ENCODE assay signal across 13 mouse cellular contexts in the genomic region with DNA sequence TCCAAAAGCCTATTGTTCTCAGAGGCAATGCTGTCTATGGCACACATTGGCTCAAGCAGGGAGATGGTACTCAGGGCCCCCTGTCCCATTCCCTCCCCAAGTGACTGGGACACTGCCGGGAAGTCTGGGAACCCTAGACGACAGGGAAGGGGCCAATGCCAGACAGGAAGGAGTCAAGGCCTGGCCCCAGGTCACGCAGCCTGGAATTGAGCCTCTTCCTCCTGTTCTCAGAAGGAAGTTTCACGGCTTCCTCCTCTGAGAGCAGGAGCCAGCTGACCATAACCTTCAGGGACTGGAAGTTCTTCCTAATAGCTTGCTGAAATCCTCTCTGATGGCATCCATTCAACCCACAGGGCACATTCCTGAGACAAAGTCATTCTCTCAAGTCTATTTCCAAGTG. TPM values are rescaled to one million over a fixed set of nuclear protein-coding genes. Genes with fewer than 3 reads are reported as not detected.
DNase-seq lines count a peak whose midpoint lies in the region; ATAC-seq and TF ChIP-seq lines count a peak whose summit lies in the region.
"Had no signal": no experiment of that assay in that cellular context is flagged by ENCODE, and none has a peak within 500 bp of the region (broad histone marks: within the 10 kb centered on the region; RNA-seq: fewer than 3 reads in every experiment).

No protein-coding gene starts in this region.

- H3K9me3 ChIP-seq in liver, embryonic 14.5 days (ENCODE audit: control insufficient read depth, low read length): no peaks in the 10 kb centered on the region
- no peaks in the 10 kb centered on the region for H3K9me3 ChIP-seq in stomach, postnatal 0 days (ENCODE audit: control insufficient read depth, low read length)

- no peak for DNase-seq in spleen, adult 2 months (ENCODE audit: low read depth in 1 of 2, low spot score in 2 of 2)
- no peak for DNase-seq in spleen, postnatal 14 days (ENCODE audit: low spot score in 2 of 2)
- peak; percentile 39 for DNase-seq in kidney, adult 18-20 months
- DNase-seq in liver, embryonic 14.5 days (ENCODE audit: low read depth in 3 of 3, low spot score in 3 of 3): no peak
- DNase-seq in stomach, postnatal 0 days (ENCODE audit: low spot score): no peak
- DNase-seq in urinary bladder, postnatal 10 days (ENCODE audit: low spot score): no peak
- DNase-seq in thymus, postnatal 36 days: no peak
- DNase-seq: layer of hippocampus, postnatal 36 days; right cerebral cortex, postnatal 14 days had no signal

- TF ChIP-seq EP300 in liver, embryonic 14.5 days (IDR thresholded peaks at IDR 0.05; ENCODE audit: low read depth): no peak
- TF ChIP-seq EP300 in stomach, postnatal 0 days (optimal IDR thresholded peaks at IDR 0.05): no peak

- H3K4me2 ChIP-seq in liver, embryonic 14.5 days (ENCODE audit: low read depth): no peak overlapping the region
- H3K4me2 ChIP-seq in stomach, postnatal 0 days (replicated peaks; ENCODE audit: low read depth): no peak overlapping the region

- H3K27me3 ChIP-seq in spleen, adult 2 months (ENCODE audit: control insufficient read depth, insufficient read depth, low read length): no peaks in the 10 kb centered on the region
- no peaks in the 10 kb centered on the region for H3K27me3 ChIP-seq in liver, embryonic 14.5 days (ENCODE audit: control insufficient read depth, insufficient read depth, low read length)
- H3K27me3 ChIP-seq in stomach, postnatal 0 days (ENCODE audit: control insufficient read depth, insufficient read depth, low read length): no peaks in the 10 kb centered on the region

- 0 out of 2 replicates have a peak, but pooled peaks have one; percentile 28 for ATAC-seq in liver, embryonic 14.5 days (ENCODE audit: insufficient read depth)
- no peak for ATAC-seq in stomach, postnatal 0 days (ENCODE audit: low FRiP score, low TSS enrichment)
- no peak for ATAC-seq in granulocyte monocyte progenitor cell, adult 5-6 weeks (replicated peaks; ENCODE audit: poor library complexity, severe bottlenecking)

- H3K9ac ChIP-seq in liver, embryonic 14.5 days (replicated peaks): no peak overlapping the region
- H3K9ac ChIP-seq in stomach, postnatal 0 days (ENCODE audit: low read length): no peak overlapping the region

- whole genome bisulfite sequencing in spleen, adult 2 months: 65% methylated on average over 4 of the region's 4 CpGs
- WGBS in liver, embryonic 14.5 days (ENCODE audit: insufficient replicate concordance): 56% methylated on average over 4 of the region's 4 CpGs
- 48% methylated on average over 4 of the region's 4 CpGs for WGBS in stomach, postnatal 0 days

- no peaks in the 10 kb centered on the region; the same call in 1 of the 2 replicates for H3K4me1 ChIP-seq in spleen, adult 2 months (ENCODE audit: control insufficient read depth, insufficient read depth, insufficient read length)
- H3K4me1 ChIP-seq in liver, embryonic 14.5 days (replicated peaks; ENCODE audit: control insufficient read depth in 2 of 2, insufficient read depth in 2 of 2, low read length in 1 of 2): peaks cover 0 to 14% of the 10 kb centered on the region in 2 experiments; a peak in 2 of 4 replicates
- peaks cover 23% of the 10 kb centered on the region for H3K4me1 ChIP-seq in stomach, postnatal 0 days (replicated peaks; ENCODE audit: control insufficient read depth, insufficient read depth)

- no peak for TF ChIP-seq POLR2A in spleen, adult 2 months (IDR thresholded peaks at IDR 0.05; ENCODE audit: low read depth, low read length)

- peak overlapping the region; percentile 13; the same call in 1 of the 2 replicates for H3K27ac ChIP-seq in spleen, adult 2 months (ENCODE audit: insufficient read depth, low read length)
- no peak overlapping the region for H3K27ac ChIP-seq in liver, embryonic 14.5 days
- H3K27ac ChIP-seq in stomach, postnatal 0 days (replicated peaks): peak overlapping the region; percentile 89

- TF ChIP-seq CTCF in spleen, adult 2 months (IDR thresholded peaks at IDR 0.05; ENCODE audit: extremely low read depth, insufficient read depth, insufficient read length, insufficient replicate concordance): no peak
- TF ChIP-seq CTCF in liver, embryonic 14.5 days (IDR thresholded peaks at IDR 0.05; ENCODE audit: low read depth): no peak
- no peak for TF ChIP-seq CTCF in stomach, postnatal 0 days (IDR thresholded peaks at IDR 0.05; ENCODE audit: low read depth)

- no peak overlapping the region for H3K4me3 ChIP-seq in spleen, adult 2 months (ENCODE audit: extremely low read depth, insufficient read depth, insufficient read length)
- H3K4me3 ChIP-seq in liver, embryonic 14.5 days (ENCODE audit: insufficient read depth in 1 of 2, low read depth in 2 of 2, low read length in 2 of 2): no peak overlapping the region
- no peak overlapping the region for H3K4me3 ChIP-seq in stomach, postnatal 0 days (ENCODE audit: low read depth, low read length)

- peaks cover 9% of the 10 kb centered on the region; the same call in 1 of the 2 replicates for H3K36me3 ChIP-seq in spleen, adult 2 months (ENCODE audit: control insufficient read depth, insufficient read depth, low read length)
- no peaks in the 10 kb centered on the region for H3K36me3 ChIP-seq in liver, embryonic 14.5 days (replicated peaks; ENCODE audit: control insufficient read depth, insufficient read depth, low read depth)
- H3K36me3 ChIP-seq in stomach, postnatal 0 days (ENCODE audit: control insufficient read depth, insufficient read depth, low read length): no peaks in the 10 kb centered on the region

RNA-seq across cellular contexts. Expression of a gene that starts 29.6 kb away (rescaled TPM):
- polyA plus RNA-seq in spleen, adult 2 months (2012; rRNA removed): 20.1 and 21.6 TPM in 2 replicates
- 4.4 and 6.3 TPM in 2 replicates for polyA plus RNA-seq in liver, embryonic 14.5 days (2012; rRNA removed)
- 7.0 and 7.6 TPM in 2 replicates for polyA plus RNA-seq in liver, embryonic 14.5 days (2014; fragmentation: Nextera tagmentation; extraction: Ambion mirVana)
- polyA plus RNA-seq in stomach, postnatal 0 days (2015; fragmentation: Nextera tagmentation; extraction: Ambion mirVana): 10.7 and 11.5 TPM in 2 replicates
- total RNA-seq in granulocyte monocyte progenitor cell, adult 5-6 weeks (2014; fragmentation: Nextera tagmentation): 37.2 and 49.6 TPM in 2 replicates
- total RNA-seq in granulocyte monocyte progenitor cell, adult 5-6 weeks (2017): 72.8 and 82.4 TPM in 2 replicates

RNA-seq across cellular contexts. Expression of a gene that starts 36.5 kb away (rescaled TPM):
- not detected in 2 replicates for polyA plus RNA-seq in spleen, adult 2 months (2012; rRNA removed)
- not detected in 2 replicates for polyA plus RNA-seq in liver, embryonic 14.5 days (2012; rRNA removed)
- not detected in 2 replicates for polyA plus RNA-seq in liver, embryonic 14.5 days (2014; fragmentation: Nextera tagmentation; extraction: Ambion mirVana)
- not detected in 2 replicates for polyA plus RNA-seq in stomach, postnatal 0 days (2015; fragmentation: Nextera tagmentation; extraction: Ambion mirVana)
- total RNA-seq in granulocyte monocyte progenitor cell, adult 5-6 weeks (2014; fragmentation: Nextera tagmentation): not detected in 2 replicates
- total RNA-seq in granulocyte monocyte progenitor cell, adult 5-6 weeks (2017): not detected in 2 replicates
- total RNA-seq: adrenal gland, postnatal 4 days; heart, adult 18-20 months; layer of hippocampus, postnatal 36 days; monocyte, adult 5-6 weeks had no signal
